In genomic region chr1:43400655-43401054, GRCm38 (mm10) we compare ENCODE assay signal across 20 mouse cellular contexts. TPM values are rescaled to one million over a fixed set of nuclear protein-coding genes. Genes with fewer than 3 reads are reported as not detected.
DNase-seq lines count a peak whose midpoint lies in the region; ATAC-seq lines count a peak whose summit lies in the region.
"Had no signal": no experiment of that assay in that cellular context is flagged by ENCODE, and none has a peak within 500 bp of the region (broad histone marks: within the 10 kb centered on the region; RNA-seq: fewer than 3 reads in every experiment).

No protein-coding gene starts in this region.

- DNase-seq in embryo, embryonic 11 days: peak; percentile 23
- DNase-seq in embryo, embryonic 9.5 days (ENCODE audit: extremely low spot score): no peak
- DNase-seq in embryonic facial prominence, embryonic 10.5 days (ENCODE audit: low spot score): peak; percentile 33
- DNase-seq in embryonic facial prominence, embryonic 14.5 days (ENCODE audit: low spot score): no peak
- DNase-seq in liver, embryonic 13.5 days: no peak
- no peak for DNase-seq in yolk sac, embryonic 10.5 days (ENCODE audit: low spot score)
- DNase-seq in hindbrain, embryonic 10.5 days (ENCODE audit: low spot score): no peak
- DNase-seq: adrenal gland, postnatal 10 days; cerebellum, adult 11-12 months; cerebellum, adult 9-11 months; gastrocnemius, postnatal 36 days; heart, adult 18-20 months; heart, postnatal 10 days had no signal

- no peaks in the 10 kb centered on the region for H3K27me3 ChIP-seq in embryonic facial prominence, embryonic 10.5 days (replicated peaks; ENCODE audit: low read depth, poor library complexity, severe bottlenecking)
- H3K27me3 ChIP-seq in embryonic facial prominence, embryonic 14.5 days (replicated peaks; ENCODE audit: control insufficient read depth, insufficient read depth, low read length): no peaks in the 10 kb centered on the region
- no peaks in the 10 kb centered on the region for H3K27me3 ChIP-seq in liver, embryonic 13.5 days
- no peaks in the 10 kb centered on the region for H3K27me3 ChIP-seq in hindbrain, embryonic 10.5 days (ENCODE audit: insufficient read depth, poor library complexity, severe bottlenecking)
- H3K27me3 ChIP-seq: embryonic facial prominence, embryonic 15.5 days; intestine, embryonic 15.5 days had no signal

- H3K9ac ChIP-seq in embryonic facial prominence, embryonic 14.5 days (ENCODE audit: low read depth, low read length): no peak overlapping the region
- H3K9ac ChIP-seq in liver, embryonic 13.5 days: no peak overlapping the region
- H3K9ac ChIP-seq: embryonic facial prominence, embryonic 15.5 days; hindbrain, embryonic 14.5 days; intestine, embryonic 15.5 days had no signal

- ATAC-seq in embryonic facial prominence, embryonic 14.5 days (ENCODE audit: low read depth): peak; percentile 26; the same call in 1 of the 2 replicates
- no peak for ATAC-seq in liver, embryonic 13.5 days (ENCODE audit: low read depth)
- ATAC-seq: forebrain, embryonic 14.5 days; intestine, embryonic 15.5 days had no signal

- H3K4me3 ChIP-seq in embryonic facial prominence, embryonic 10.5 days: no peak overlapping the region
- no peak overlapping the region for H3K4me3 ChIP-seq in embryonic facial prominence, embryonic 14.5 days (ENCODE audit: low read depth, low read length)
- no peak overlapping the region for H3K4me3 ChIP-seq in liver, embryonic 13.5 days (replicated peaks)
- no peak overlapping the region for H3K4me3 ChIP-seq in hindbrain, embryonic 10.5 days
- H3K4me3 ChIP-seq: embryonic facial prominence, embryonic 15.5 days; erythroblast, embryonic 14.5 days; forebrain, embryonic 10.5 days; heart, embryonic 10.5 days; intestine, embryonic 15.5 days had no signal

- WGBS in embryonic facial prominence, embryonic 10.5 days: 42% methylated on average over 3 of the region's 3 CpGs
- 42% methylated on average over 3 of the region's 3 CpGs for WGBS in embryonic facial prominence, embryonic 14.5 days
- 68% methylated on average over 3 of the region's 3 CpGs for WGBS in liver, embryonic 13.5 days (ENCODE audit: insufficient replicate concordance)
- 69% methylated on average over 3 of the region's 3 CpGs for WGBS in hindbrain, embryonic 10.5 days

- H3K27ac ChIP-seq in embryonic facial prominence, embryonic 10.5 days (replicated peaks): no peak overlapping the region
- no peak overlapping the region for H3K27ac ChIP-seq in embryonic facial prominence, embryonic 14.5 days (replicated peaks; ENCODE audit: low read depth, low read length)
- H3K27ac ChIP-seq in liver, embryonic 13.5 days: peak overlapping the region; percentile 51
- H3K27ac ChIP-seq in hindbrain, embryonic 10.5 days: no peak overlapping the region
- H3K27ac ChIP-seq: embryonic facial prominence, embryonic 15.5 days; forebrain, embryonic 10.5 days; heart, embryonic 10.5 days; hindbrain, embryonic 14.5 days; intestine, embryonic 15.5 days had no signal

- H3K9me3 ChIP-seq in embryonic facial prominence, embryonic 10.5 days: no peaks in the 10 kb centered on the region
- no peaks in the 10 kb centered on the region for H3K9me3 ChIP-seq in embryonic facial prominence, embryonic 14.5 days (ENCODE audit: control insufficient read depth, low read length)
- H3K9me3 ChIP-seq in liver, embryonic 13.5 days (replicated peaks): no peaks in the 10 kb centered on the region
- no peaks in the 10 kb centered on the region for H3K9me3 ChIP-seq in hindbrain, embryonic 10.5 days
- H3K9me3 ChIP-seq: embryonic facial prominence, embryonic 15.5 days; forebrain, embryonic 10.5 days; heart, embryonic 10.5 days; intestine, embryonic 15.5 days had no signal

- H3K4me2 ChIP-seq in embryonic facial prominence, embryonic 14.5 days (ENCODE audit: low read depth, low read length): no peak overlapping the region
- no peak overlapping the region for H3K4me2 ChIP-seq in liver, embryonic 13.5 days
- H3K4me2 ChIP-seq: embryonic facial prominence, embryonic 15.5 days; hindbrain, embryonic 14.5 days; intestine, embryonic 15.5 days had no signal

- peaks cover 10% of the 10 kb centered on the region for H3K4me1 ChIP-seq in embryonic facial prominence, embryonic 10.5 days
- no peaks in the 10 kb centered on the region for H3K4me1 ChIP-seq in embryonic facial prominence, embryonic 14.5 days (ENCODE audit: control insufficient read depth, insufficient read depth, low read length)
- H3K4me1 ChIP-seq in liver, embryonic 13.5 days (replicated peaks): peaks cover 33% of the 10 kb centered on the region
- peaks cover 11% of the 10 kb centered on the region for H3K4me1 ChIP-seq in hindbrain, embryonic 10.5 days (replicated peaks)
- H3K4me1 ChIP-seq: embryonic facial prominence, embryonic 15.5 days; intestine, embryonic 15.5 days had no signal

- H3K36me3 ChIP-seq in embryonic facial prominence, embryonic 10.5 days (replicated peaks): no peaks in the 10 kb centered on the region
- no peaks in the 10 kb centered on the region for H3K36me3 ChIP-seq in embryonic facial prominence, embryonic 14.5 days (ENCODE audit: control insufficient read depth, insufficient read depth, low read length)
- H3K36me3 ChIP-seq in liver, embryonic 13.5 days: no peaks in the 10 kb centered on the region
- H3K36me3 ChIP-seq in hindbrain, embryonic 10.5 days: no peaks in the 10 kb centered on the region
- H3K36me3 ChIP-seq: embryonic facial prominence, embryonic 15.5 days; forebrain, embryonic 10.5 days; heart, embryonic 10.5 days; intestine, embryonic 15.5 days had no signal

RNA-seq across cellular contexts. Expression of gene Nck2, which starts 43.7 kb away (rescaled TPM):
- polyA plus RNA-seq in embryonic facial prominence, embryonic 10.5 days (2016; fragmentation: Nextera tagmentation; extraction: Ambion mirVana): 50.3 and 52.5 TPM in 2 replicates
- 37.3 and 40.9 TPM in 2 replicates for polyA plus RNA-seq in embryonic facial prominence, embryonic 14.5 days (2014; fragmentation: Nextera tagmentation; extraction: Ambion mirVana)
- polyA plus RNA-seq in liver, embryonic 13.5 days (2015; fragmentation: Nextera tagmentation; extraction: Ambion mirVana): 10.5 and 12.6 TPM in 2 replicates
- 39.5 and 40.8 TPM in 2 replicates for polyA plus RNA-seq in hindbrain, embryonic 10.5 days (2016; fragmentation: Nextera tagmentation; extraction: Ambion mirVana)

Comparison
In these comparisons a context has a peak if more than half of its experiments do, and no peak if none do; other contexts are left out.
1. DNase-seq: peak in embryo, embryonic 11 days (single experiment) and embryonic facial prominence, embryonic 10.5 days (single experiment); none in embryo, embryonic 9.5 days (single experiment), embryonic facial prominence, embryonic 14.5 days (single experiment), liver, embryonic 13.5 days (single experiment), yolk sac, embryonic 10.5 days (single experiment) and hindbrain, embryonic 10.5 days (single experiment).